Mouse (Mus musculus): Measurements from ENCODE around the gene Thoc3.

- TF ChIP-seq CTCF (conservative IDR thresholded peaks at IDR 0.05; ENCODE audit: low read length): no peak
- no peak for TF ChIP-seq POU5F1 (IDR thresholded peaks at IDR 0.05; ENCODE audit: borderline replicate concordance, low read length)
- no peak for TF ChIP-seq NANOG (IDR thresholded peaks at IDR 0.05; ENCODE audit: borderline replicate concordance, low read length)
These were observed at the start of gene Thoc3 for GRCm38 (mm10) chr13:54468098-54469011.
